Mouse (Mus musculus): ENCODE results near the gene Abcc12.
A peak's percentile ranks its signal among the peaks of the same experiment; 100 is the strongest.

Gene Abcc12

GRCm38 (mm10) chr8:86577547-86577946, 2.9 kb downstream of the Abcc12 start:
- no peak for DNase-seq

- no peak for DNase-seq
Observed at GRCm38 (mm10) chr8:86563674-86564073, 16.8 kb downstream of the Abcc12 start.

GRCm38 (mm10) chr8:86561737-86562136, 18.7 kb downstream of the Abcc12 start:
- no peak for DNase-seq

- DNase-seq, result no peak
Observed at GRCm38 (mm10) chr8:86560688-86561065, 19.8 kb downstream of the Abcc12 start.

- no peak for DNase-seq
Observed at GRCm38 (mm10) chr8:86559947-86560687, 20.4 kb downstream of the Abcc12 start.

- DNase-seq, result peak; percentile 55 to 82
Observed at GRCm38 (mm10) chr8:86557186-86558045, 23.1 kb downstream of the Abcc12 start.

- DNase-seq, result peak in 1 of 2 experiments; percentile 52
Observed at GRCm38 (mm10) chr8:86555564-86555963, 24.9 kb downstream of the Abcc12 start.

- DNase-seq, result no peak
Observed at GRCm38 (mm10) chr8:86554220-86554891, 26.1 kb downstream of the Abcc12 start.

- no peak for DNase-seq
Observed at GRCm38 (mm10) chr8:86550516-86550915, 30.0 kb downstream of the Abcc12 start.

GRCm38 (mm10) chr8:86546001-86546400, 34.5 kb downstream of the Abcc12 start:
- DNase-seq, result no peak

GRCm38 (mm10) chr8:86540906-86541305, 39.6 kb downstream of the Abcc12 start:
- DNase-seq, result no peak

GRCm38 (mm10) chr8:86540376-86540775, 40.1 kb downstream of the Abcc12 start:
- DNase-seq, result no peak

GRCm38 (mm10) chr8:86536663-86536987, 43.9 kb downstream of the Abcc12 start:
- no peak for DNase-seq

GRCm38 (mm10) chr8:86535791-86536662, 44.5 kb downstream of the Abcc12 start:
- DNase-seq, result peak; percentile 94 to 96

GRCm38 (mm10) chr8:86535068-86535560, 45.4 kb downstream of the Abcc12 start:
- DNase-seq, result peak in 1 of 2 experiments; percentile 33

- DNase-seq, result peak in 1 of 2 experiments; percentile 29
Observed at GRCm38 (mm10) chr8:86529714-86530113, 50.8 kb downstream of the Abcc12 start.

- peak; percentile 29 to 47 for DNase-seq
Observed at GRCm38 (mm10) chr8:86527336-86528029, 53.0 kb downstream of the Abcc12 start.

GRCm38 (mm10) chr8:86526808-86527207, 53.7 kb downstream of the Abcc12 start:
- peak; percentile 86 to 90 for DNase-seq

- DNase-seq, result peak; percentile 52 to 55
Observed at GRCm38 (mm10) chr8:86514203-86514602, 66.3 kb downstream of the Abcc12 start.

- no peak for DNase-seq
Observed at GRCm38 (mm10) chr8:86512886-86513285, 67.6 kb downstream of the Abcc12 start.

- DNase-seq, result no peak
Observed at GRCm38 (mm10) chr8:86512131-86512792, 68.2 kb downstream of the Abcc12 start.

All from cerebellum, postnatal 14 days (tissue).